8 mouse cellular contexts compared by ENCODE assay signal in the genomic region with DNA sequence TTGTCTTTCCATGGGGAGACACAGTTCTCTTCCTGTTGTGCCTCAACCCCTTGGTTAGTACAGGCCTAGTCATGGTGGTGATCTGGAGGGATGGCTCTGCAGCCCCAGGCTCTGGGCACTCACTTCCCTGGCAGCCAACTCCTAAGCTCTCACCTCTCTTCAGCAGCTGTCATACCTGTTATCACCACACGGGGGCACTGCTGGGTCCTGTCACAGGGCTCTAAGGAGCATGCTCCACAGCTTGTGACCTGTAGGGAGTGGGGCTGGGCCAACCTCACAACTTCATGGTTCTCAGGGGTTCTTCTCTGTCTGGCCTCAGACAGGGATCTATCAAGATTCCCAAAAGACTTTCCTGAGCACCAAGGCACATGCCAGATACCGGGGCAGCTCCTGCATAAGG. TPM values are rescaled to one million over a fixed set of nuclear protein-coding genes. Genes with fewer than 3 reads are reported as not detected.
DNase-seq lines count a peak whose midpoint lies in the region; ATAC-seq lines count a peak whose summit lies in the region.

No protein-coding gene starts in this region.

- H3K4me1 ChIP-seq in heart, embryonic 12.5 days (replicated peaks), result peaks cover 10% of the 10 kb centered on the region

- peaks cover 26% of the 10 kb centered on the region for H3K36me3 ChIP-seq in heart, embryonic 12.5 days

- H3K27ac ChIP-seq in heart, embryonic 12.5 days (ENCODE audit: poor library complexity, severe bottlenecking), result no peak overlapping the region

- intact Hi-C loops in heart, postnatal 14 days (cut with DNase I), result loop anchor here (1.0 kb wide), 1 partner anchor 69 kb away; no protein-coding TSS in a partner anchor

- no peak overlapping the region for H3K4me3 ChIP-seq in heart, embryonic 12.5 days

- no peak for ATAC-seq in heart, embryonic 12.5 days (ENCODE audit: insufficient number of reproducible peaks, low FRiP score)

- H3K27me3 ChIP-seq in heart, embryonic 12.5 days (replicated peaks), result peaks cover 3% of the 10 kb centered on the region

- 21% methylated on average over 2 of the region's 2 CpGs for WGBS in heart, embryonic 12.5 days

- H3K9me3 ChIP-seq in heart, embryonic 12.5 days (replicated peaks), result no peaks in the 10 kb centered on the region

- no peak overlapping the region for H3K4me2 ChIP-seq in heart, embryonic 12.5 days

- peak; percentile 71 to 88 for DNase-seq in heart, adult 18-20 months
- DNase-seq in adrenal gland, adult 18-20 months (ENCODE audit: low spot score in 2 of 2), result peak; percentile 83 to 88
- DNase-seq in embryo, embryonic 11 days, result peak; percentile 88
- peak; percentile 79 to 87 for DNase-seq in heart, postnatal 14 days
- peak; percentile 73 to 88 for DNase-seq in left cerebral cortex, adult 8-10 months (ENCODE audit: low spot score in 2 of 2)
- peak; percentile 69 to 78 for DNase-seq in natural killer cell, adult 2 months (ENCODE audit: low spot score in 2 of 2)
- DNase-seq in testis, postnatal 14 days (ENCODE audit: low spot score), result peak; percentile 72

- no peak overlapping the region for H3K9ac ChIP-seq in heart, embryonic 12.5 days

RNA-seq across cellular contexts. Expression of a gene that starts 3.8 kb away (rescaled TPM):
- not detected for total RNA-seq in heart, adult 18-20 months (2021)
- polyA plus RNA-seq in heart, embryonic 12.5 days (2016; fragmentation: Nextera tagmentation; extraction: Ambion mirVana), result not detected in 2 replicates
- total RNA-seq in adrenal gland, adult 18-20 months (2021), result not detected
- not detected for total RNA-seq in heart, postnatal 14 days (2021)
- total RNA-seq in left cerebral cortex, adult 8-10 months (2022), result 1 to 10 TPM in 1 of 4 experiments, under 1 TPM in 3; 0.30 to 1.1 (median 0.70) TPM

RNA-seq across cellular contexts. Expression of a gene that starts 4.6 kb away (rescaled TPM):
- 1 to 10 TPM; 3.6 to 5.2 TPM for total RNA-seq in heart, adult 18-20 months (2021)
- 11.3 and 12.5 TPM in 2 replicates for polyA plus RNA-seq in heart, embryonic 12.5 days (2016; fragmentation: Nextera tagmentation; extraction: Ambion mirVana)
- 10 to 100 TPM; 10.2 to 12.8 TPM for total RNA-seq in adrenal gland, adult 18-20 months (2021)
- 1 to 10 TPM; 5.0 to 5.4 TPM for total RNA-seq in heart, postnatal 14 days (2021)
- total RNA-seq in left cerebral cortex, adult 8-10 months (2022), result 10 to 100 TPM; 55.9 to 61.2 (median 58.2) TPM

RNA-seq across cellular contexts. Expression of a gene that starts 4.9 kb away (rescaled TPM):
- 1 to 10 TPM in 1 of 2 experiments, under 1 TPM in 1; 0.84 to 1.3 TPM for total RNA-seq in heart, adult 18-20 months (2021)
- 22.4 and 23.0 TPM in 2 replicates for polyA plus RNA-seq in heart, embryonic 12.5 days (2016; fragmentation: Nextera tagmentation; extraction: Ambion mirVana)
- total RNA-seq in adrenal gland, adult 18-20 months (2021), result 1 to 10 TPM; 2.6 to 2.7 TPM
- total RNA-seq in heart, postnatal 14 days (2021), result 1 to 10 TPM; 1.1 to 4.4 TPM
- total RNA-seq in left cerebral cortex, adult 8-10 months (2022), result 1 to 10 TPM; 1.8 to 3.1 (median 2.1) TPM

RNA-seq across cellular contexts. Expression of a gene that starts 15.1 kb away (rescaled TPM):
- under 1 TPM in 1 of 2 experiments, not detected in 1; 0.77 TPM for total RNA-seq in heart, adult 18-20 months (2021)
- polyA plus RNA-seq in heart, embryonic 12.5 days (2016; fragmentation: Nextera tagmentation; extraction: Ambion mirVana), result 1.5 and 4.9 TPM in 2 replicates
- total RNA-seq in adrenal gland, adult 18-20 months (2021), result 1 to 10 TPM in 1 of 2 experiments, not detected in 1; 1.1 TPM
- 1 to 10 TPM; 1.7 to 2.1 TPM for total RNA-seq in heart, postnatal 14 days (2021)
- total RNA-seq in left cerebral cortex, adult 8-10 months (2022), result 100 to 1,000 TPM; 125 to 148 (median 137) TPM

RNA-seq across cellular contexts. Expression of a gene that starts 22.1 kb away (rescaled TPM):
- total RNA-seq in heart, adult 18-20 months (2021), result 10 to 100 TPM; 10.3 to 20.2 TPM
- polyA plus RNA-seq in heart, embryonic 12.5 days (2016; fragmentation: Nextera tagmentation; extraction: Ambion mirVana), result 18.2 and 20.5 TPM in 2 replicates
- total RNA-seq in adrenal gland, adult 18-20 months (2021), result 10 to 100 TPM in 1 of 2 experiments, 1 to 10 TPM in 1; 6.5 to 11.5 TPM
- 10 to 100 TPM; 30.0 to 34.5 TPM for total RNA-seq in heart, postnatal 14 days (2021)
- total RNA-seq in left cerebral cortex, adult 8-10 months (2022), result 1 to 10 TPM; 2.3 to 4.9 (median 2.6) TPM

Comparison
In these comparisons a context has a peak if more than half of its experiments do, and no peak if none do; other contexts are left out.
1. RNA of a gene that starts 4.6 kb away (total RNA-seq): 55.9 to 61.2 TPM in left cerebral cortex, adult 8-10 months; 10.2 to 12.8 TPM in adrenal gland, adult 18-20 months, 5.0 to 5.4 TPM in heart, postnatal 14 days and 3.6 to 5.2 TPM in heart, adult 18-20 months; every median in the first group is over 4 times any median in the second.
2. Peak in every context shown above with its lines, with median percentiles within 50 percentile points of each other: DNase-seq.